Mouse (Mus musculus): Measurements from ENCODE around the gene Adcy3.

Adcy3 gene

GRCm38 (mm10) chr12:4132941-4133846 lies at the start of gene Adcy3:
Gene Adcy3 (plus strand): TSS chr12:4133103.
- peak; percentile 38 to 42 for DNase-seq

- no peak for DNase-seq
Observed at GRCm38 (mm10) chr12:4083441-4083840, 49.5 kb upstream of the Adcy3 start.

GRCm38 (mm10) chr12:4107383-4107782 lies 25.5 kb upstream of the Adcy3 start:
- peak; percentile 67 to 78 for DNase-seq

DNA sequence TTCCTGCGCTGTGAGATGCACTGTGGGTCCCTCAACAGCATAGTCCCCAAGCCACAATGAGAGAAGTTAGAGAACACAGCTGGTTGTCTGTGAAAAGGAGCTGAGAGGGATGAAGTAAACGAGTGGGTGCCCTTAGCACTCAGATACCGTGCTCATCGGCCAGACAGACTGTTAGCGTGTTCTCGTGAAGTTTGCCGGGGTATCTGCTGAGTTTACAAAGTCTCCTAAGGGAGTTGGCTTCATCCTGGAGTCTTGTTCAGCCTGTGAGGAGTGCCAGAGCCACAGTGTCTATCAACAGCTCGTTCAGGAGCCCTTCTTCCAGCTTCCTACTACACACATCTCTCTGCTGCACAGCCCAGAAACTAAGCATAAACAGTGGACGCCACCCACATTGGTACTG lies 16.8 kb upstream of the Adcy3 start:
- no peak for DNase-seq

- DNase-seq: no peak
Observed at GRCm38 (mm10) chr12:4117136-4117535, 15.8 kb upstream of the Adcy3 start.

DNA sequence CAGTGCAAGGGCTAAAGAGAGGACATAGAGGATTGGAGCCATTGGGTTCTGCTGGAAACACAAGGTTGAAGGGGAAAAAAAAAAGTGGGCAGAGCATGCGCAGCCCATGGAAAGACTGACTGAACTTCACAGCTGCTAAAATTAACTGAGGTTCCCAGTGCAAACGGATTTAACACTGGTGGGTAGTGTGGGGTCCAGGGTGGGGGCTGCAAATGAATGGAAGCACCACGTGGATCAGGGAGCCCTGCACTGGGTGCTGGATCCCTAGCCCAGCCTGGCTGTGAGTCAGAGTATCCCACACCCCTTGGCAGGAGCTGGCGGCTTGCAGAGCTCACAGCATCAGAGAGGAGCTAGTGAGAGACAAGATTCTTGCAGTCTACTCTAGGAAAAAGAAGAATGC lies 15.3 kb upstream of the Adcy3 start:
- DNase-seq: no peak

- peak; percentile 11 to 57 for DNase-seq
Observed at GRCm38 (mm10) chr12:4127346-4127745, 5.6 kb upstream of the Adcy3 start.

DNA sequence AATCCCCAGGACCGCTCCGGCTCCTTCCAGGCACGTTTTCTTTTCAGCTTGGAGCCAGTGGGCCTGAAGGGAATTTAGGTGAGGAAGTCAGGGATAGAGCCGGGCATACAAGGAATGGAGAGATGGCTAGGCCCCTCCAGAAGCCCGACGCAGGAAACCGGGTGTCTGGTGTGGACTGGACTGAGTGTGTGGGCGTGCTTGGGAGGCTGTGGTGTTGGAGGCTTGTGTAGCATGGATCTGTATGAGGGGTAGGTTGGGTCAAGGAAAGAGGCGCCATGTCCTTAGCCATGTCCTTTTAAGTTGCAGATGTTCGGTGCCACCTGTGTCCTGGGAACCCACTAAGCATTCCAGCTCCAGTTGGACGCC lies 927 bp downstream of the Adcy3 start:
- DNase-seq: no peak

DNA sequence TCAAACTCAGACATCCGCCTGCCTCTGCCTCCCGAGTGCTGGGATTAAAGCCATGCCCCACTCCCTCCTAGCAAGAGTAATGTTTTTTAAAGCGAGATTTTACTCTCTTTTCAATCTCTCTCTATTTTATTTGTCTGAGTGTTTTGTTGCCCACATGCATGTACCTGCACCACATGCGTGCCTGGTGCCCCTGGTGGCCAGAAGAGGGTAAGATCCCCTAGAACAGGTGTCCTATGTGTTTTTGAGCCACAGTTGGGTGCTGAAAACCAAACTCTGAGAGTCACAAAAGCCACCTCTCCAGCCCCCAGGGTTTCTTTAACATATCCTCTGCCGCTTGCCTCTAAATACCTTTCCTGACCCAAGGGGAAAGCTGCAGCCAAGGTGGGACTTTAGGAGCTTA lies 10.3 kb downstream of the Adcy3 start:
- no peak for DNase-seq

- no peak for DNase-seq
Observed at GRCm38 (mm10) chr12:4150936-4151335, 18.0 kb downstream of the Adcy3 start.

DNA sequence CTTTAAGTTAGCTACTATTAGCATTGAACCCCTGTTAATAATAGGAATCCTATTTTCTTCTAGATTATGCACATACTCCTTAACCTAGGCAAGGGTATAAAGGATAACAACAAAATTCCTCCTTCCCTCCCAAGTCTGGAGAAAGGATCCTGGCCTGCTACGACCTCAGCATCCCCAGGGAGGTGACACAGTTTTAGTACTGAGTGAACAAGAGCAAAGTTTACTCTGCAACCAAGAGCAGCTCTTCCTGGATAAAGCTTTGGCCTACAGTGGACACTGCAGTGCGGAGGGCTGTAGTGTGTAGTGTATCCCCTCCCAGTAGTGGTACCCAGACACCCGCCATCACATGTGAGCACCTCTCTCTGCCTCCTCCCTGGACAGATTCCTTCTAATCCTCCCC lies 19.1 kb downstream of the Adcy3 start:
- peak in 1 of 2 experiments; percentile 14 for DNase-seq

DNA sequence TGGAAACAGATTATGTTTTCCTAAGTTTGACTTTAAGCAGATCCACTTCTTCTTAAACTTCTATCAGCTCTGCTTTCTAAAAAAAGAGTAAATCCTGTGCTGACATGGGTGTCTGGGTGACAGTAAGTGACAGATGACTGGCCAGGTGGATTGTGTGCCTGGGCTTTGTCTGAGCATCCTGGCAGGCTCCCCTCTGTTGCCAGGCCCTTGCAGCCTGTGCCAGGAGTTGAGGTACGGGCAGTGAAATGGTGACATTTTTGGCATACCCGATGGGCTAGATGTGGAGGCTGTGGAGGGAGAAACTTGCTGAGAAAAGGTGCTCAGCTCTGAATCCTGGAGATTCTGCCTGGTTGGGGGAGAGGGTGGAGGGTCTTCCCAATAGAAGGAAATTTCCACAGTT lies 24.6 kb downstream of the Adcy3 start:
- no peak for DNase-seq

GRCm38 (mm10) chr12:4158179-4158578 lies 25.3 kb downstream of the Adcy3 start:
- DNase-seq: no peak

DNA sequence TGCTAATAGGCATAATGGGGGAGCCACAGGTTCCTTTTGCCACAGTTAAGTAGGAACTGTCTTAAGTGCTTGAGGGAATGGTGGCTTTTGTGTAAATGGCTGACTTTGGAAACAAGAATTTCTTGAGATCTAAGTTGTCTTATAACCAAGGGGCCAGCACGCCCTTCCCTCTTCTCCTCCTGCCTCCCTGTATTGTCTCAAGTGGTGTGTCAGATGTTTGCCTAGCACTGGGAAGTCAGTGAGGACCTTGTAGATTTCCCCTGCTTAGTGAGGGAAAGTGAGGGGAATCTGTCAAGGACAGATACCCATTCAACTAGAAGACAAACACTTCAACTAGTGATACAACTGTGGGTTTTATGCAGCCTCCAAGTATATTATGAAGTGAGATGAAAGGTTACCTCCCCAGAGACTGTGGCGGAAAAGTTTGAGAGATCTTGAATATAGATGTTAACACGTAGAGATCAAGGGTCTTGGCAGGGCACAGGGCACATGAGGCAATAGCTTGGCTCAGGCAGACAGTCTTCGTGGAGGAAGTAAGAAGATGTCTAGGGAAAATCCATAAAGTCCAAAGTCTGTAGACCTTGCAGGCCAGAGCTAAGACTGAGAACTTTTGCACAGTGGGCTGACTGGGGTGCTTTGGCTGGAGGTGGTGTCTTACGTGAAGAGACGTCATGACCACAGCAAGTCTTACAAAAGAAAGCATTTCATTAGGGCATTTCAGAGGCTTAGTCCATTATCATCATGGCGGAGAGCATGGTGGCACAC lies 26.1 kb downstream of the Adcy3 start:
- DNase-seq: no peak

GRCm38 (mm10) chr12:4160322-4160721 lies 27.4 kb downstream of the Adcy3 start:
- no peak for DNase-seq

DNA sequence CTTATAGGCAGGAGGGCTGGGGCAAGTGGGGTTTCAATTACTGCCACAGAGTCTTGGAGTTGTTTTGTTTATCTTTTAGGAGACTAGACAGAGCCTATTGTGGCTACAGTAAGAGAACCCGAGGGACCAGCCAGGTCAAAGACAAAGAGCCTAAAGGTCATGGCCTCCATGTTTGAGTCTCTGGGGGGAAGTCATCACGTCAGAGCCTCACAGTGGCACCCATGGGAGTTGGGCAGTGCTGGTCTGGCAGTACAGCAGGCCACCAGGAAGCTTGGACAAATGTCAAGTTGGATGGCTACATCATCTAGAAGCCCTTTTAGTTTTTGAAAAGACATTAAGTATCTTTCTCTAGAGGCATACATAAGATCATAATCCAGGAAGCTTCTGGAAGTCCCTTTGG lies 30.0 kb downstream of the Adcy3 start:
- no peak for DNase-seq

DNA sequence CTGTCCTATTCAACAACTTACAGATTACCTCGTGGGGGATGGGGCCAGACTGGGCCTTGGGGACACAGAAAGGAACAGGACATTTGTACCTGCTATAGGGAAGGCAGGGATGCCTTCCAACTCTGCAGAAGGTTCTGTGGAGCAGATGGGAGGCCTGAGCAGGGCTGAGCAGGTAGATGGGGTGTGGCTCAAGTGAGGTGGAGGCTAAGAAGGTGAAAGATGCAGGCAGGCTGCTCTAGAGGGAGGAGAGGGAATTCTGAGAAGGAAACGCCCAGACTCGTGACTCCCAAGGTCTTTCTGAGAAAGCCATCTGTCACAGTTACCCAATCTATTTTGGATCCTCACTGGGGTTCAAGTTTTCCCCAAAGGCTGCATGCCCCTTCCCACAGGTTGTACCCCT lies 34.1 kb downstream of the Adcy3 start:
- DNase-seq: no peak

GRCm38 (mm10) chr12:4169058-4169457 lies 36.2 kb downstream of the Adcy3 start:
- DNase-seq: no peak

GRCm38 (mm10) chr12:4169622-4170021 lies 36.7 kb downstream of the Adcy3 start:
- no peak for DNase-seq

- no peak for DNase-seq
Observed at GRCm38 (mm10) chr12:4173108-4173790, 40.3 kb downstream of the Adcy3 start.

GRCm38 (mm10) chr12:4178839-4179238 lies 45.9 kb downstream of the Adcy3 start:
- no peak for DNase-seq

- DNase-seq: no peak
Observed at GRCm38 (mm10) chr12:4179671-4180233, 46.8 kb downstream of the Adcy3 start.

DNA sequence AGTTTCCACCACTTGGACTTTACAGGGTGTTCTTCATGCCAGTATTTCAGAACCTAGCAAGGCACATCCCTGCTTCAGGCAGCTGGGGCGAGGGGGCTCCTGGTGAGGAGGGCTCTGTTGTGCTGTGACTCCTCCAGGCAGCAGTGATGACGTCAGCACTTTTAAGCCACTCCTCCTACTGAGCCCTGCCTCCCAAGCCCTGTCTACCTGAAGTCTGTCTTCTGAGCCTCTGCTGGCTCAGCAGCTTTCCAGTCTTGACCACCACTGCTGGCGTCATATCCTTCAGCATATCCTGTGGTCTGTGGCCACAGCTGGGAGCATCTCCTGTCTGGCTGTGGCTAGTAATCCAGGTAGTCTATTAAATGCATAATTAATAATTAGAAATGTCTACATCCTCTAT lies 47.6 kb downstream of the Adcy3 start:
- DNase-seq: no peak

Data from kidney, postnatal 25 days (tissue).